Mouse (Mus musculus): Measurements from ENCODE around the gene B4galnt4.

DNA sequence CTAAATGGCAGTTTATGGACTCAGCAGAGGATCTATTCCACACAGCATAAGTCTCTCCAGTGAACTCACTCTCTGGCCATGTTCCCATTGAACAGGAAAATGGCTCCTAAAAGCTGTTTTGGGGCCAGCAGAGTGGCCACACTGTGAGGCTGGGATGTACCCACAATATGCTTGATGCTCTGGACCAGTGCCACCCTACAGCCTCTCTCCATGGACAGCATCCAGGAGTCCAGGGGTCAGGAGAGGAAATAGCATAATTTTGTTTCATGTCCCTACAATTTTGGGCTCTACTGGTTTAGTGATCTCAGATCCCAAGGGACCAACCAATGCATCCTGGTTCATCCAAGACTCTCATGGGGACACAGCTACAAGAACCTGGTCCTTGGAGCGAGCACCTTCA, 3.4 kb upstream of the B4galnt4 start:
- TF ChIP-seq GATA1 (IDR thresholded peaks at IDR 0.05; ENCODE audit: borderline replicate concordance, low read length): no peak
- no peak for TF ChIP-seq CTCF (IDR thresholded peaks at IDR 0.05; ENCODE audit: low read depth, low read length)
- TF ChIP-seq TAL1 (conservative IDR thresholded peaks at IDR 0.05; ENCODE audit: low read depth, low read length): no peak
- TF ChIP-seq POLR2AphosphoS5 (IDR thresholded peaks at IDR 0.05; ENCODE audit: insufficient replicate concordance, low read depth, low read length): no peak

All from G1E (cell line).